Mouse (Mus musculus) cortical plate, adult 2 months (tissue): ENCODE data around the gene Arhgdig. TPM values are rescaled to one million over a fixed set of nuclear protein-coding genes. Genes with fewer than 3 reads are reported as not detected.
"Not testable (repeated sequence)": the region's sequence is repeated elsewhere in the genome, so short reads cannot be mapped to it uniquely, and the experiment has no call there.

Source experiments
- H3K27ac ChIP-seq: fragments of 200-500 bp; 2 replicates; pipeline ENCODE4 v1.5.1; 2012; ENCODE audit warnings: low read length, control low read depth, inconsistent platforms; ENCODE audit not compliant: insufficient read depth
- H3K4me1 ChIP-seq: fragments of 200-500 bp; 2 replicates; pipeline ENCODE4 v1.6.1; 2011; ENCODE audit warnings: low read length; ENCODE audit not compliant: control insufficient read depth, insufficient read depth
- H3K4me3 ChIP-seq: fragments of 200-500 bp; 2 replicates; pipeline ENCODE4 v1.5.1; 2011; ENCODE audit warnings: mild to moderate bottlenecking, low read length, control low read depth; ENCODE audit not compliant: insufficient read depth
- CTCF ChIP-seq: fragments of 200-500 bp; IDR thresholded peaks from 2 replicates; pipeline ENCODE4 v1.5.1; 2011; ENCODE audit warnings: mild to moderate bottlenecking, control low read depth, low read length; ENCODE audit not compliant: insufficient read depth; ENCODE audit errors: extremely low read depth
- POLR2A ChIP-seq: fragments of 200-500 bp; IDR thresholded peaks from 2 replicates; pipeline ENCODE4 v1.6.1; 2011; ENCODE audit warnings: mild to moderate bottlenecking, low read length, control low read depth; ENCODE audit not compliant: insufficient read depth; ENCODE audit errors: extremely low read depth
- polyA plus RNA-seq: library from polyadenylated mRNA; depleted of rRNA; stranded (reverse); fragments of >200 nt; gene quantifications from 2 replicates; pipeline ENCODE4 v1.2.3, GENCODE M21; 2012; rRNA removed

Arhgdig gene
- polyA plus RNA-seq, 1 experiment = 175 TPM

- TF ChIP-seq CTCF = no peak
- no peak for TF ChIP-seq POLR2A
- H3K4me3 ChIP-seq = no peak overlapping the region
These were observed 19.3 kb downstream of the Arhgdig start for GRCm38 (mm10) chr17:26188091-26188805.

GRCm38 (mm10) chr17:26187592-26187991, 20.0 kb downstream of the Arhgdig start:
- Histone ChIP-seq H3K4me3 (no peak overlapping the region), H3K4me1 (no peaks in the 10 kb centered on the region), H3K27ac (no peak overlapping the region)
- no peak for TF ChIP-seq POLR2A
- no peak for TF ChIP-seq CTCF

More at GRCm38 (mm10) chr17:26188091-26188805, 19.3 kb downstream of the Arhgdig start:
- H3K27ac ChIP-seq = no peak overlapping the region
- no peaks in the 10 kb centered on the region for H3K4me1 ChIP-seq

- Histone ChIP-seq H3K4me3 (no peak overlapping the region), H3K27ac (no peak overlapping the region; the same call in 1 of the 2 replicates), H3K4me1 (peaks cover 5% of the 10 kb centered on the region)
- TF ChIP-seq POLR2A = no peak
- TF ChIP-seq CTCF = no peak
These were observed 26.4 kb downstream of the Arhgdig start for GRCm38 (mm10) chr17:26181179-26181578.

- Histone ChIP-seq H3K4me1 (peaks cover 5% of the 10 kb centered on the region), H3K27ac (no peak overlapping the region), H3K4me3 (no peak overlapping the region)
- TF ChIP-seq POLR2A (no peak), CTCF (no peak)
These were observed 29.0 kb downstream of the Arhgdig start for GRCm38 (mm10) chr17:26178611-26179010.

GRCm38 (mm10) chr17:26175248-26175647, 32.3 kb downstream of the Arhgdig start:
- not testable (repeated sequence) for H3K4me1 ChIP-seq, H3K4me3 ChIP-seq, H3K27ac ChIP-seq

GRCm38 (mm10) chr17:26168039-26168438, 39.5 kb downstream of the Arhgdig start:
- Histone ChIP-seq H3K27ac (no peak overlapping the region), H3K4me1 (peaks cover 5% of the 10 kb centered on the region; the same call in 1 of the 2 replicates), H3K4me3 (no peak overlapping the region)
- TF ChIP-seq POLR2A (no peak), CTCF (no peak)

GRCm38 (mm10) chr17:26162736-26163135, 44.9 kb downstream of the Arhgdig start:
- Histone ChIP-seq H3K27ac (no peak overlapping the region), H3K4me1 (peaks cover 7% of the 10 kb centered on the region), H3K4me3 (no peak overlapping the region)
- TF ChIP-seq CTCF (no peak), POLR2A (no peak)

GRCm38 (mm10) chr17:26151886-26152630, 55.5 kb downstream of the Arhgdig start:
- Histone ChIP-seq H3K27ac (no peak overlapping the region), H3K4me1 (no peaks in the 10 kb centered on the region), H3K4me3 (no peak overlapping the region)
- TF ChIP-seq CTCF (no peak), POLR2A (no peak)

Other genes with a start within 250 kb of the Arhgdig start
- 45.8 and 48.0 TPM in 2 replicates for gene Capn15, start 222.0 kb downstream of the Arhgdig start, polyA plus RNA-seq
- 88.5 and 94.2 TPM in 2 replicates for gene Rab11fip3, start 138.2 kb downstream of the Arhgdig start, polyA plus RNA-seq
- gene Decr2, start 117.4 kb downstream of the Arhgdig start, polyA plus RNA-seq = 43.5 and 49.8 TPM in 2 replicates
- gene Nme4, start 112.2 kb downstream of the Arhgdig start, polyA plus RNA-seq = 11.5 and 11.8 TPM in 2 replicates
- 27.4 and 31.6 TPM in 2 replicates for gene Tmem8, start 94.5 kb downstream of the Arhgdig start, polyA plus RNA-seq
- gene Mrpl28, start 84.3 kb downstream of the Arhgdig start, polyA plus RNA-seq = 96.3 and 101 TPM in 2 replicates
- 15.4 and 16.0 TPM in 2 replicates for gene Axin1, start 69.1 kb downstream of the Arhgdig start, polyA plus RNA-seq
- 0.30 and 0.33 TPM in 2 replicates for gene Pdia2, start 8.7 kb downstream of the Arhgdig start, polyA plus RNA-seq
- 90.4 and 99.2 TPM in 2 replicates for gene Rgs11, start 4.8 kb downstream of the Arhgdig start, polyA plus RNA-seq
- gene Fam234a, start 36.5 kb upstream of the Arhgdig start, polyA plus RNA-seq = 22.2 and 24.3 TPM in 2 replicates
- gene Luc7l, start 45.1 kb upstream of the Arhgdig start, polyA plus RNA-seq = 64.8 and 68.3 TPM in 2 replicates
- 53.4 and 56.8 TPM in 2 replicates for gene Neurl1b, start 207.0 kb upstream of the Arhgdig start, polyA plus RNA-seq